27 mouse cellular contexts compared by ENCODE assay signal in genomic region chr17:31298419-31299209, GRCm38 (mm10). TPM values are rescaled to one million over a fixed set of nuclear protein-coding genes. Genes with fewer than 3 reads are reported as not detected.
DNase-seq lines count a peak whose midpoint lies in the region; ATAC-seq and TF ChIP-seq lines count a peak whose summit lies in the region.
"Had no signal": no experiment of that assay in that cellular context is flagged by ENCODE, and none has a peak within 500 bp of the region (broad histone marks: within the 10 kb centered on the region; RNA-seq: fewer than 3 reads in every experiment).

No protein-coding gene starts in this region.

- peaks cover 16% of the 10 kb centered on the region; the same call in 1 of the 2 replicates for H3K27me3 ChIP-seq in heart, embryonic 12.5 days (replicated peaks)
- H3K27me3 ChIP-seq in neural tube, embryonic 12.5 days (replicated peaks): peaks cover 6% of the 10 kb centered on the region; the same call in 1 of the 2 replicates
- no peaks in the 10 kb centered on the region for H3K27me3 ChIP-seq in neural tube, embryonic 15.5 days (replicated peaks)
- no peaks in the 10 kb centered on the region for H3K27me3 ChIP-seq in ES-Bruce4 (ENCODE audit: control insufficient read depth, insufficient read depth, low read length, poor library complexity, severe bottlenecking)
- H3K27me3 ChIP-seq: forebrain, embryonic 15.5 days; intestine, embryonic 15.5 days had no signal

- no peaks in the 10 kb centered on the region for H3K9me3 ChIP-seq in heart, embryonic 12.5 days (replicated peaks)
- H3K9me3 ChIP-seq in neural tube, embryonic 12.5 days: no peaks in the 10 kb centered on the region
- H3K9me3 ChIP-seq in neural tube, embryonic 15.5 days (replicated peaks): no peaks in the 10 kb centered on the region
- no peaks in the 10 kb centered on the region for H3K9me3 ChIP-seq in ES-Bruce4 (replicated peaks; ENCODE audit: control insufficient read depth, insufficient read depth, low read length, poor library complexity, severe bottlenecking)
- H3K9me3 ChIP-seq: embryonic facial prominence, embryonic 13.5 days; forebrain, embryonic 10.5 days; forebrain, embryonic 15.5 days; hindbrain, embryonic 10.5 days; intestine, embryonic 15.5 days; limb, embryonic 13.5 days; midbrain, embryonic 12.5 days had no signal

- no peak overlapping the region for H3K27ac ChIP-seq in heart, embryonic 12.5 days (ENCODE audit: poor library complexity, severe bottlenecking)
- no peak overlapping the region for H3K27ac ChIP-seq in neural tube, embryonic 12.5 days
- no peak overlapping the region for H3K27ac ChIP-seq in neural tube, embryonic 15.5 days (replicated peaks)
- 0 out of 2 replicates have a peak overlapping the region, but pooled peaks have one; percentile 26 for H3K27ac ChIP-seq in ES-Bruce4 (ENCODE audit: insufficient read depth, low read length)
- H3K27ac ChIP-seq: embryonic facial prominence, embryonic 13.5 days; forebrain, embryonic 10.5 days; forebrain, embryonic 15.5 days; hindbrain, embryonic 10.5 days; hindbrain, postnatal 0 days; layer of hippocampus, adult 2 months; left cerebral cortex, adult 2 months; limb, embryonic 13.5 days; midbrain, embryonic 12.5 days had no signal

- H3K4me1 ChIP-seq in heart, embryonic 12.5 days (replicated peaks): peaks cover 37% of the 10 kb centered on the region
- H3K4me1 ChIP-seq in neural tube, embryonic 12.5 days: peaks cover 20% of the 10 kb centered on the region
- peaks cover 38% of the 10 kb centered on the region for H3K4me1 ChIP-seq in neural tube, embryonic 15.5 days
- H3K4me1 ChIP-seq in ES-Bruce4 (ENCODE audit: control insufficient read depth, insufficient read depth, low read length): peaks cover 13% of the 10 kb centered on the region

- no peak for TF ChIP-seq POLR2A in ES-Bruce4 (IDR thresholded peaks at IDR 0.05; ENCODE audit: insufficient read depth, low read length)

- TF ChIP-seq CTCF in ES-Bruce4 (IDR thresholded peaks at IDR 0.05; ENCODE audit: low read depth, low read length): no peak

- H3K4me3 ChIP-seq in heart, embryonic 12.5 days: no peak overlapping the region
- H3K4me3 ChIP-seq in neural tube, embryonic 12.5 days: no peak overlapping the region
- H3K4me3 ChIP-seq in neural tube, embryonic 15.5 days (replicated peaks): no peak overlapping the region
- no peak overlapping the region for H3K4me3 ChIP-seq in ES-Bruce4 (ENCODE audit: low read depth, low read length)
- H3K4me3 ChIP-seq: embryonic facial prominence, embryonic 13.5 days; forebrain, embryonic 10.5 days; forebrain, embryonic 15.5 days; layer of hippocampus, adult 2 months; left cerebral cortex, adult 2 months; limb, embryonic 13.5 days; midbrain, embryonic 12.5 days; myocyte had no signal

- H3K36me3 ChIP-seq in heart, embryonic 12.5 days: no peaks in the 10 kb centered on the region
- H3K36me3 ChIP-seq in neural tube, embryonic 12.5 days: no peaks in the 10 kb centered on the region
- H3K36me3 ChIP-seq in neural tube, embryonic 15.5 days: no peaks in the 10 kb centered on the region
- no peaks in the 10 kb centered on the region for H3K36me3 ChIP-seq in ES-Bruce4 (ENCODE audit: control insufficient read depth, insufficient read depth, low read length, poor library complexity, severe bottlenecking)
- H3K36me3 ChIP-seq: embryonic facial prominence, embryonic 13.5 days; forebrain, embryonic 10.5 days; forebrain, embryonic 15.5 days; G1E; hindbrain, embryonic 10.5 days; intestine, embryonic 15.5 days; limb, embryonic 13.5 days; midbrain, embryonic 12.5 days had no signal

- no peak for TF ChIP-seq EP300 in ES-Bruce4 (IDR thresholded peaks at IDR 0.05; ENCODE audit: insufficient read depth, low read depth, low read length)

- no peak overlapping the region for H3K4me2 ChIP-seq in heart, embryonic 12.5 days
- peak overlapping the region; percentile 97; the same call in 1 of the 2 replicates for H3K4me2 ChIP-seq in neural tube, embryonic 12.5 days (replicated peaks)
- H3K4me2 ChIP-seq in neural tube, embryonic 15.5 days: no peak overlapping the region
- H3K4me2 ChIP-seq: embryonic facial prominence, embryonic 13.5 days had no signal

- ATAC-seq in heart, embryonic 12.5 days (ENCODE audit: insufficient number of reproducible peaks, low FRiP score): no peak
- no peak for ATAC-seq in neural tube, embryonic 12.5 days (ENCODE audit: low FRiP score, low read depth)
- ATAC-seq in neural tube, embryonic 15.5 days (ENCODE audit: low FRiP score): no peak
- ATAC-seq: forebrain, embryonic 15.5 days; hindbrain, postnatal 0 days had no signal

- DNase-seq in heart, postnatal 4 days: peak; percentile 49
- DNase-seq in MEL-GATA-1-ER (ENCODE audit: extremely low read depth, low read depth): peak; percentile 41
- DNase-seq in ovary, postnatal 36 days (ENCODE audit: low spot score): no peak
- DNase-seq: adrenal gland, postnatal 14 days; B cell, adult 2 months; cerebellum, adult 11-12 months; cerebellum, adult 9-11 months; gastrocnemius, postnatal 25 days; kidney, adult 2 months; kidney, postnatal 36 days had no signal

- WGBS in heart, embryonic 12.5 days: 61% methylated on average over 6 of the region's 6 CpGs
- WGBS in neural tube, embryonic 12.5 days: 84% methylated on average over 6 of the region's 6 CpGs
- WGBS in neural tube, embryonic 15.5 days: 80% methylated on average over 6 of the region's 6 CpGs

- H3K9ac ChIP-seq in heart, embryonic 12.5 days: no peak overlapping the region
- H3K9ac ChIP-seq in neural tube, embryonic 12.5 days: no peak overlapping the region
- H3K9ac ChIP-seq in neural tube, embryonic 15.5 days (replicated peaks): no peak overlapping the region
- H3K9ac ChIP-seq in ES-Bruce4 (ENCODE audit: low read depth, poor library complexity, severe bottlenecking): no peak overlapping the region
- H3K9ac ChIP-seq: embryonic facial prominence, embryonic 13.5 days; forebrain, embryonic 15.5 days; intestine, embryonic 15.5 days; limb, embryonic 13.5 days; midbrain, embryonic 12.5 days had no signal

RNA-seq across cellular contexts. Expression of gene Slc37a1, which starts 12.0 kb away (rescaled TPM):
- 10 to 100 TPM; 10.8 to 11.6 TPM for total RNA-seq in heart, postnatal 4 days (2021)
- polyA plus RNA-seq in heart, embryonic 12.5 days (2016; fragmentation: Nextera tagmentation; extraction: Ambion mirVana): 5.5 TPM in 2 replicates
- polyA plus RNA-seq in neural tube, embryonic 12.5 days (2016; fragmentation: Nextera tagmentation; extraction: Ambion mirVana): 15.9 and 19.4 TPM in 2 replicates
- 9.0 and 10.9 TPM in 2 replicates for polyA plus RNA-seq in neural tube, embryonic 15.5 days (2015; fragmentation: Nextera tagmentation; extraction: Ambion mirVana)
- polyA plus RNA-seq in ES-Bruce4 (2011; ENCODE audit: insufficient read depth, insufficient read length, low read depth, missing spikeins): 13.4 and 14.6 TPM in 2 replicates
- polyA plus RNA-seq: G1E had no signal

RNA-seq across cellular contexts. Expression of gene Rsph1, which starts 21.4 kb away (rescaled TPM):
- 1 to 10 TPM; 1.7 to 2.4 TPM for total RNA-seq in heart, postnatal 4 days (2021)
- 1.6 and 1.8 TPM in 2 replicates for polyA plus RNA-seq in heart, embryonic 12.5 days (2016; fragmentation: Nextera tagmentation; extraction: Ambion mirVana)
- 1.2 and 1.9 TPM in 2 replicates for polyA plus RNA-seq in neural tube, embryonic 12.5 days (2016; fragmentation: Nextera tagmentation; extraction: Ambion mirVana)
- polyA plus RNA-seq in neural tube, embryonic 15.5 days (2015; fragmentation: Nextera tagmentation; extraction: Ambion mirVana): 3.4 and 3.9 TPM in 2 replicates
- polyA plus RNA-seq in ES-Bruce4 (2011; ENCODE audit: insufficient read depth, insufficient read length, low read depth, missing spikeins): 11.3 and 11.5 TPM in 2 replicates
- total RNA-seq: common myeloid progenitor, adult 5-6 weeks; G1E had no signal
- polyA plus RNA-seq: G1E had no signal
